Mouse (Mus musculus) CD4-positive, CD25-positive, alpha-beta regulatory T cell, adult 2 months (primary cell): ENCODE data around the gene Flvcr2.

Source experiments
- DNase-seq: peaks from one replicate; pipeline ENCODE4 v3.0.0-alpha.2; 2012; ENCODE audit warnings: low read depth, low spot score

Gene Flvcr2

GRCm38 (mm10) chr12:85859111-85859510 is 112.8 kb downstream of the Flvcr2 start:
- no peak for DNase-seq

DNA sequence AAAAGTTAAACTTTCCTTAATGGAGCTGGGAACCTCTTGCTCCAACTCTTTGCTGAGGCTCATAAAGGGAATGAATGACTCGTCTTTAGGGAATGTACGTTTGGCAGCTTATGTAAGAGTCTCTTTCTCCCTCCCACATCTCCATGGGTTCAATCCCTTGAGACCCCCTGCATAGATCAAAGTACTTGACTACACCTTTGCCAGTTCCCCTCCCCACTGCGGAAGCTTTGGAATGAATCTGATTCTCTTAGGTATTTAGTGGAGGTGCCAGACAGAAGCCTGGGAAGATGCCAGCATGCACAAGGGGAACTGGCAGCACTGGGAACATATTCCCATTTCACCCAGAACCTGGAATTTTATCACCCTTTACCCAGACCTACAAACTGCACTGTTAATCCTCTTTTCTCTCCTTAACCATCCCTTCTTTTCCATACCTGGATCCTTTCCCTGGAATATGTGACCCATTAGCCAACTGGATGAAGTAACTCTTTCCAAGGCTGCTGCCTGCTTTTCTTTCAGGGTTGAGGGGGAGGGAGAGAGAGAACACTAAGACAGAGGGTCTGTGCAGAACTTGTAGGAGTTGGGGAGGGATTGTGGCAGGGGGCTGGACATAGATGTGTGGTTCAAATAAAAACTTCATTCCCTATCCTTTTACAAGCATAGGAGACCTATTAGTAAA is 113.3 kb downstream of the Flvcr2 start:
- DNase-seq, result no peak

- no peak for DNase-seq
These were observed 116.2 kb downstream of the Flvcr2 start for GRCm38 (mm10) chr12:85862514-85862913.
